Mouse (Mus musculus) splenic B cell, adult 2 months (primary cell): ENCODE measurements around the gene Fbxo47.

Experiments
- DNase-seq: peaks from one replicate; pipeline ENCODE4 v3.0.0-alpha.2; 2011; ENCODE audit warnings: low read depth, low spot score
- H3K27me3 ChIP-seq: 2 replicates; pipeline ENCODE4 v1.6.1; 2012; ENCODE audit warnings: mild to moderate bottlenecking, low read length, moderate library complexity, mixed read lengths; ENCODE audit not compliant: control insufficient read depth, poor library complexity, insufficient read depth, severe bottlenecking
- H3K36me3 ChIP-seq: 2 replicates; pipeline ENCODE4 v1.6.1; 2012; ENCODE audit warnings: mild to moderate bottlenecking, low read length, moderate library complexity, mixed read lengths; ENCODE audit not compliant: control insufficient read depth, poor library complexity, insufficient read depth, severe bottlenecking

Fbxo47 gene

GRCm38 (mm10) chr11:97818003-97818402, 66.0 kb downstream of the Fbxo47 start:
- no peak for DNase-seq
- Histone ChIP-seq H3K36me3 (peaks cover 20% of the 10 kb centered on the region), H3K27me3 (no peaks in the 10 kb centered on the region)

DNA sequence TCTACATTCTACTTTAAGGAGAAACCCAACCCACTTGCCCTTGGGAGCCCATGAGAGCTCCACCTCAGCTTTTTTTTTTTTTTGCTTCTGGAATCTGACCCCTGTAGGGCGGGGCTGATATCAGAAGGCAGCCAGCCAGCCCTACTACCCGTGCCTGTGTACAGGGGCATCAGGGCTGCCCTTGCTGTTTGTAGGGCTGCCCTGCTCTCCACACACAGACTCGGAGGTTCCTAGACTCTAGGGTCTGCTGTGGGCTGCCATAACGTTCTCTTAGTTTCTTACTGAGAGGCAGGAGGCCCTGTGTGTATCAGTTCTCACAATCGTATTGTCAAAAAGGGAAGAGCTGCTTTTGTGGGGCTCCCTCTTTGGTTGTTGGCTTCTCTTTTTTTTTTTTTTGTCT, 66.6 kb downstream of the Fbxo47 start:
- Histone ChIP-seq H3K36me3 (peaks cover 24% of the 10 kb centered on the region), H3K27me3 (no peaks in the 10 kb centered on the region)
- no peak for DNase-seq

GRCm38 (mm10) chr11:97816916-97817315, 67.0 kb downstream of the Fbxo47 start:
- DNase-seq: no peak
- peaks cover 25% of the 10 kb centered on the region for H3K36me3 ChIP-seq
- no peaks in the 10 kb centered on the region for H3K27me3 ChIP-seq

GRCm38 (mm10) chr11:97816176-97816575, 67.8 kb downstream of the Fbxo47 start:
- H3K36me3 ChIP-seq: peaks cover 25% of the 10 kb centered on the region
- no peak for DNase-seq
- no peaks in the 10 kb centered on the region for H3K27me3 ChIP-seq

DNA sequence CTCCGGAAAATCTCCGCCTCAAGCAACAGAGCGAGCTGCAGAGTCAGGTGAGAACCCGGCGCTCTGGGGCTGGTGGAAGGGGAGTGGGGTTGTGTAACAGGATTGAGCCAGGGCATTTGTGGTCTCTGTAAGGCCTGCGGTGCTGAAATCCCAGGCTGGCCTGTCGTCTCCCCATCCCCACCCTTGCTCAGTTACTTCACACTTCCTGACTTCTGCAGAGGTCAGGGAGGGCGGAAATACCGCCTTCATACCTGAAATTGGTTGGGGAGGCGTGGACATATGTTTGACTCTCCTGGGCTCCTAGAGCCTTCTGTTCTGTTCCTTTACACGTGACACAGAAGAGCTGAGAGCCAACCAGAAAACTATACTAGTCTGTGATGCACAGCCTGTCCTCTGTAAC, 68.2 kb downstream of the Fbxo47 start:
- no peak for DNase-seq
- Histone ChIP-seq H3K36me3 (peaks cover 25% of the 10 kb centered on the region), H3K27me3 (no peaks in the 10 kb centered on the region)

DNA sequence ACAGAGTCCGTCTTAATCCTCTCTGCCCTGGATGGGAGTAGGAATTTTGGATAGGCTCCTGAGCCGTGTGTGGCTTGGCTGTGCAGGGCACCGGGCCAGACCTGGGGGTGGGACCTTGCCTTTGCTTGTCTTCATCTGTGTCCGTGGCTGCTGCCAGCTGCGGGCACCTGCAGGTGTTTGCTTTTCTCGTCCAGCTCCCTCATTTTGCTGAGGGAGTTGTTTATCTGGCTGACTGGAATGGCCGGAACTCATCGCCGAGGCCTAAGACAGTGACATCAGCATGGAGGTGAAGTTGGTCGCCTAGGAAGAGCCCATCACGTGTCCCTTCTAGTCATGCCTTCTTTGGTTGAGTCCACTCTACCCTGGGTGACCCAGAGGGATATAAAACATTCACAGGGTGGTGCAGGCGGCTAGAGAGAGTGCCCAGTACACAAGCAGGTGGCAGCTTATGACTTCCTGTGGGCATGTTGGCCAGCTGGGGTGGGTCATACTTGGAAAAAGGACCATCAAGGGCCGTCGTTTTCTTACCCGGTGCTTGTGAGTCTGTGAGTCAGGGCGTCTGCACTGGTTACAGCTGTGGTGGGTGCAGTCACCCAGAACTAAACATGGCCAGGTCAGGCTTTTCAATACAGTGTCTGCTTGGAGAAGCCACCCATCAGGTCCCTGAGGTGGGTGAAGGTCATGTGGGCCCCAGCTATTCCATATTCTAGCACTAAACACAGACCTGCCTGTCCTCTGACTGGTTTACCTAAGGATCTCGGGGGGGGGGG, 70.0 kb downstream of the Fbxo47 start:
- Histone ChIP-seq H3K36me3 (peaks cover 25% of the 10 kb centered on the region), H3K27me3 (no peaks in the 10 kb centered on the region)
- no peak for DNase-seq

- no peaks in the 10 kb centered on the region for H3K27me3 ChIP-seq
- H3K36me3 ChIP-seq: peaks cover 28% of the 10 kb centered on the region
- no peak for DNase-seq
Observed at GRCm38 (mm10) chr11:97813085-97813484, 70.9 kb downstream of the Fbxo47 start.

- Histone ChIP-seq H3K36me3 (peaks cover 27% of the 10 kb centered on the region), H3K27me3 (no peaks in the 10 kb centered on the region)
- no peak for DNase-seq
Observed at GRCm38 (mm10) chr11:97812491-97812921, 71.4 kb downstream of the Fbxo47 start.

GRCm38 (mm10) chr11:97811569-97812362, 72.2 kb downstream of the Fbxo47 start:
- peaks cover 27% of the 10 kb centered on the region for H3K36me3 ChIP-seq
- no peak for DNase-seq
- H3K27me3 ChIP-seq: no peaks in the 10 kb centered on the region

- Histone ChIP-seq H3K36me3 (peaks cover 22% of the 10 kb centered on the region), H3K27me3 (no peaks in the 10 kb centered on the region)
- DNase-seq: no peak
Observed at GRCm38 (mm10) chr11:97810970-97811369, 73.0 kb downstream of the Fbxo47 start.

- Histone ChIP-seq H3K36me3 (peaks cover 17% of the 10 kb centered on the region), H3K27me3 (no peaks in the 10 kb centered on the region)
- no peak for DNase-seq
Observed at GRCm38 (mm10) chr11:97810356-97810755, 73.6 kb downstream of the Fbxo47 start.

DNA sequence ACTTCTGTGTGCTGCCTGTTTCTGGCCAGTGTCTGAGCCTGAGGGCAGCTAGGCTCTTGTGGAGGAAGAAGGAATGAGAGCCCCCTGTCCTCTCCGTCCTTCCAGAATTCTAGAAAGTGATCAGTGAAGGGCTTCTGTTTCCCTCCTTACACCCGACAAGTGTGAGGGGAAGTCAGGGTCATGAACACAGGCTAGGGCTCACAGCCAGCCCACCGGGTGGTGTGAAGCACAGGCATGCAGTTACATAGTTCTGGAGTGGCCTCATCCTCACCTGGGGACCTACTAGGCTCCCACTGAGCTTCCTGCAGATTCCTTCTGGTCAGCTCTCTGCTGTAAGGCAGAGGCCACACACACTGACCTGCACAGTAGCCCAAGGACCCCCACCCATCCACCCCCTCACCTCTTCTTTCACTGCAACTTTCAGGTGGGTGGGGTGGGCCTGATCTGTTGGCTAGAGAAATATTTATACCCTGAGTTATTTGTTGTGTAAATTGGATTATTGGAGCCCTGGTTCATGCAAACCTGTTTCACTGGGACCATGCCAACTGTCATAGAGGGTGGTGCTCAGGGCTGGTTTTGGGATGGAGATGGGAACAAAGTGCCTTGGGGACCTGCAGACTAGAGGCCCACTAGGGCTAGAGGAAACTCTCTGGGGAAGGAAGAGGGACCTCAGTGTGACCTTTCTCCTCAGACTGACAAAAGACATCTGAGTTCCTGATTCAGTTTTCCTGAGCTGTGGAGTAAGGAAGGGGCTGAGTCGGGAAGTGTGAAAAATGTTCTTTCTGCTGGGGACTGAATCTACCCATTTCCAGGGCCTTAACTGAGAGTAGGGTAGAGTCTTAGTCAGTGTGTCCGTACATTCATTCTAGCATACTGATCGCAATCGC, 74.5 kb downstream of the Fbxo47 start:
- no peaks in the 10 kb centered on the region for H3K27me3 ChIP-seq
- H3K36me3 ChIP-seq: peaks cover 16% of the 10 kb centered on the region
- DNase-seq: no peak

- H3K36me3 ChIP-seq: peaks cover 12% of the 10 kb centered on the region
- H3K27me3 ChIP-seq: no peaks in the 10 kb centered on the region
- no peak for DNase-seq
Observed at GRCm38 (mm10) chr11:97808621-97809234, 75.2 kb downstream of the Fbxo47 start.

DNA sequence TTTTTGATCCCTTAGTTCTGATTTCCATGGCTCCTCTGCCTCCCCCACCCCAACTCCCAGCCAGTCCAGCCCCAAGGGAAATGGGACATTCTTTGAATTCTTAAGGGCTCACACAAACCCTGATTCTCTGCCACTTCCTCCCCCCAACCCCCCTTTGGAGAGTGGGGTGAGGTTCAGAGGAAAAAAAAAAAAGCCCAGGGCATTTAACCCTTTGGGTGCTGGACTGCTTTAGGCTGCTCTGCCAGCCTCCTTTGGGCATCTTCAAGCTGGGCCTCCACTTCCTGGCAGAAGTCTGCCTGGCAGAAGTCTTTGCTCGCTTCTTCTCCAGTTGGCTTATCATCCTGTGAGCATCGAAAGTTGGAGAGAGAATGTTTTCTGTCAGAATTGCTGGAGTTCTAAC, 75.9 kb downstream of the Fbxo47 start:
- H3K27me3 ChIP-seq: no peaks in the 10 kb centered on the region
- no peak for DNase-seq
- peaks cover 12% of the 10 kb centered on the region for H3K36me3 ChIP-seq
